Mouse (Mus musculus) thymus, postnatal 14 days (tissue): ENCODE measurements around the gene Tbcb.
"Not testable (repeated sequence)": the region's sequence is repeated elsewhere in the genome, so short reads cannot be mapped to it uniquely, and the experiment has no call there.

Experiments
- DNase-seq: peaks from one replicate; pipeline ENCODE4 v3.0.0; 2021

Tbcb gene

GRCm38 (mm10) chr7:30231669-30232454 lies at the start of gene Tbcb, which contains the start of gene Polr2i:
Tbcb (minus strand) TSS chr7:30232272.
Polr2i (plus strand) TSS chr7:30231948.
- DNase-seq = peak; percentile 96

DNA sequence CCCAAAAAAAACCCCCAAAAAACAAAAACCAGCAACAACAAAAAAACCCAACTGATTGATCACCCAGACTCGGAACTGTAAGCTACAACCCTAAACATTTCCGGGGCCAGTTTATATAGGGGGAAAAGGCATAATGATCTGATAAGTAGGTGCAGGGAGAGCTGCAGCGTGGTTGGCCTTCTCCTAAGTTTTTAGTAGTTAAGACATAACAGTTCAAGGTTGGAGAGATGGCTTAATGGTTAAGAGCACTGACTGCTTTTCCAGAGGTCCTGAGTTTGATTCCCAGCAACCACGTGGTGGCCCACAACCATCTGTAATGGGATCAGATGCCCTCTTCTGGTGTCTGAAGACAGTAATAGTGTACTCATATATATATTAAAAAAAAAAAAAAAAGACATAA lies 49.5 kb upstream of the Tbcb start:
- no peak for DNase-seq

- peak; percentile 78 for DNase-seq
Measured at GRCm38 (mm10) chr7:30280670-30281138, 48.6 kb upstream of the Tbcb start.

GRCm38 (mm10) chr7:30279951-30280669 lies 48.0 kb upstream of the Tbcb start, which contains the start of the genes Thap8 and Wdr62:
Thap8 (plus strand) TSS chr7:30280094.
Wdr62 (minus strand) TSS chr7:30280419.
- DNase-seq = peak; percentile 92

DNA sequence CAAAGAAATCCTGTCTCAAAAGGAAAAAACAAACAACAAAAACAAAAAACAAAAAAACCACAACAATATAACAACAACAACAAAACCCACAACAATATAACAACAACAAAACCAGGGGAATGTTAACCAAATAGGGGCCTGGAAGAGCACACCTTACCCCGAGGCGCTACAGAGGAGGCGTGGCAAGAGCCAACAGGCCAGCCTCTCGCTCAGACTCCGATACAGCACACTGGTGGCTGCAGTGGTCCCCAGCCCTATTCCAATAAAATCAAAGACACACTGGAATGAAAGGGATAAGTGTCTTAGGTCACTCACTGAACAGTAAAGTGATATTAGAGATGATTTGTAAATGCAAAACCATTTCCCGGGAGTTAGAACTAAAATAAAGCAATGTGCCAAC lies 47.5 kb upstream of the Tbcb start:
- DNase-seq = no peak

DNA sequence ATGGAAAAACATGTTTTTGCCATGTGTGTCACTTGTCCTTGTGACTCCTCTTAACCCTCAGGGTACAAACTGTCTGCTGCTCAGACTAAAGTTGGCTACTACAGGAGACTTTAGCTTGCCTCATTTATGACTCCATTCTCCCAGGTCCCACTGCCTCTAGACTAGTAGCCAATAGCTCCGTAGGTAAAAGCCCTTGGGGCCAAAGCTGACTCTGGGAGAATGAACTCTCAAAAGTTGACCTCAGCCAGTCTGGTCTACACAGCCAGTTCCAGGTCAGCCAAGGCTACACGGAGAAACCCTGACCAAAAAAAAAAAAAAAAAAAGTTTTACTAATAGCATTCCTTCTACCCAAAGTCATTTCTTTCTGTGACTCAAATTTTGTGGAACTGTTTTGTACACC lies 46.8 kb upstream of the Tbcb start:
- DNase-seq = no peak

- DNase-seq = no peak
Measured at GRCm38 (mm10) chr7:30274383-30274782, 42.3 kb upstream of the Tbcb start.

GRCm38 (mm10) chr7:30269641-30270040 lies 37.6 kb upstream of the Tbcb start:
- DNase-seq = no peak

DNA sequence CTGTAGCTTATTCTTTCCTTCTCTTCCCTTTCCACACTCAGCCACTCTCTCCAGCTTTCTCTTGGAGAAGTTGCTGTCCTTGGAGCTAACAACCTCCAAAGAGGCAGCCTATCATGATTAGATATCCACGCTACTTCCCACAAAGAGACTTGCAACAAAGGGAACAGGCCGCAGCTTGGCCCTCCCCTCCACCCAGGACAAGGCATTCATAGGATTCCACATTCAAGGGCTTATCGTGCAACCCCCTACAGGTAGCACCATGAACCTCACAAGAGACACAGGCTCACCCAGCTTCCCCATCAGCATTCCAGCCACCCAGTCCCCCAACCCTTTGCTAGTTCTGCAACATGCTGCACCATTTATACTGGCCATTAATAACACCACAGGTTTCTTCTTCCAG lies 34.7 kb upstream of the Tbcb start:
- DNase-seq = no peak

- no peak for DNase-seq
Measured at GRCm38 (mm10) chr7:30265935-30266334, 33.9 kb upstream of the Tbcb start.

- DNase-seq = no peak
Measured at GRCm38 (mm10) chr7:30265531-30265930, 33.5 kb upstream of the Tbcb start.

DNA sequence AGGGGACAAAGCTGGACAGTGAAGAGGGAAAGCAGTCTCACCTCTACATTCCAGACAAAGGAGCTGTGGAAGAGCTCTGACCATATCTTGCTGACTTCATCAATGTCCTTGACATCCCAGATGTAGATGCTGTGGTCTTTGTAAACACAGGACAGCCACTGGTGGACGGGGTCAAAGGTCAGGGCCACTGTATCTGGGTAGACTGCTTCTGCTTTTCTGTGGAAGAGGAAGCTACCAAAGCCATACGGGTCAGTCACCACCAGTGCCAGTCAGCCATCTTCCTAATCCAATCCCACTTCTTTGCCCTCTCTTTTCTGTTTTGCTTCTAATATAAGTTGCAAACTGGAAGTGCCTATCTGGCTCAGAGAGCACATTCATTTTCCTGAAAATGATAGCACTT lies 33.0 kb upstream of the Tbcb start:
- no peak for DNase-seq

DNA sequence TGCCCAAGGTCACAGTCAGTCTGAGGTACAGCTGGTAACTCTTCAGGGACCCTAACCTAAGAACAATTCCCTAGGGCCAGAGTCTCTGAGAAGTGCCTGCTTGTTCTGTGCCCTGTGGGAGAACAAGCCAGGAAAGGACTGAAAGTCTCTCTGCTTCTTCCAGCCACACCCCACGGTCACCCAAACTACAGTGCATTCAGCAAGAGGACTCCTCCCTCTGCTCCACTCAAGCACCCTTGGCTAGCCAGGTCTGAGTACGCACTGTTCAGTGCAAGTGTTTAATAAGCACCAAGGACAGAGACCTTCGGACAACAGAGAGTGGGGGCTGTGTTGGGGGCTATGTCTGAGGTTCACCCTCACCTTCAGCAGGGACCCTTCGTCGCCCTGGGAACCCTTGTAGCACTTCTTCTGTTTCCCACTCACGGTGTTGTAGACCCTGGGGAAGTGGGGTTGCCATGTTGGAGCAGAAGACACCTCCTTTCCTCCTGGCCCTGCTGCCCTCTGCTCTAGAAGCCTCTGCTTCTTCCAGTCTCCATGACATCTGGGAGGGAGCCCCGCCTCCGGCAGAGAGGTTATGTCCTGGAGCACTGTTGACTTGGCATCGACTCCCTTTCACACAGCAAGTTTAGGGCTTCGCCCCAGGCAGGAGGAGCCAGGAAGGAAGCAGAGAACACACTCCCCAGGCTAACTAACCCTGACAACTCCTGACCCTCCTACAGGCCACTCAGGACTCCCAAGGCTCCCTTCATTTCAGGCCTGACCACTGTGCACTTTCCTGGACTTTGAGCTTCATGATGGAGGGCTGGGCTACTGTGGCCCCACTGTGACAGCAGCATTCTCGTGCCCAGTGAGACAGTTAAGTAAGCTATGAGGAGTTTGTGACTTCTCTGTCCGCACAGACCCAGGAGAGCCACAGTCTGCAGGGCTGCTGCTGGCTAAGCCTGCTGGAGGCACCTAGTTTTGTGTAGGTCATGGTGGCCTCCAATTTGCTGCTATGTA lies 20.2 kb upstream of the Tbcb start:
- no peak for DNase-seq

- DNase-seq = not testable (repeated sequence)
Measured at GRCm38 (mm10) chr7:30237374-30237773, 5.3 kb upstream of the Tbcb start.

DNA sequence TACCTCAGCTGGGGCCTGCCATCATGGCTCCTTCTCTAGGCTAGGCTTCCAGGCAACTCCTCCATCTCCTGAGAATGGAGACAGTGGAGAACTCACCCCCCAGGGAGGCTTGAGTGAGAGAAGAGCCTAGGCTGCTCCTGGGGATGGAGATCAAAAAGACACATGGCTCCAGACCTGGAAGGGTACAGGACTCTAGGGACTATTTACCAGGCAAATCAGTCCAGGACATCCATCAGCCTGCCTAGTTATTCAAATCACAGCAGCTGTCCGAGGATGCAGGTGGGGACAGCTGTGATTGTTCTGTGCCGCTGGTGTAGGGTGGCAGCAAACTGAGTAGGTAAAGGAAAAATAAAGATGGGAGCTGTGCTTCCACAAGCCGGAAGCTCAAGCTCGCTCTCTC lies 3.6 kb upstream of the Tbcb start, which contains the start of gene Ovol3:
TSS of gene Ovol3 (minus strand) at position 101 of the 400 bp plus-strand sequence.
- DNase-seq = no peak

GRCm38 (mm10) chr7:30235091-30235490 lies 3.0 kb upstream of the Tbcb start:
- no peak for DNase-seq

- DNase-seq = no peak
Measured at GRCm38 (mm10) chr7:30234276-30234858, 2.3 kb upstream of the Tbcb start.

DNA sequence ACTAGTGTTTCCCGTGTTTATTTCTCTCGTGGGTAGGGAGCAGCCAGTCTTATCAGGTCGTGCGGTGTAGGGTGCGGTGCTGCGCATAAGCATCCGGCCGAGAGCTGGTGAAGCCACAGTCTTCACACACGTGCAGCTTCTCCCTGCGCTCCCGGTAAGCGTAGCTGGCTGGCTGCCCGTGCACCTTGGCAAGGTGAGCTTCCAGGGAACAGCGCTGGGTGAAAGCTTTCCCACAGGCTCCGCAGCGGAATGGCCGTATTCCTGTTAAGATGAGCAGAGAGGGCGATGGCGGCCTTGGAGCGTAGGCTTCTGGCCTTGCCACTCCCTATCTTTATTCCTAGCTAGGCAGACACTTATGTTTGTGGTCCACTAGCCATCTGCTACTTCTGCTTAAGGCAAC lies 1.3 kb upstream of the Tbcb start:
- no peak for DNase-seq

DNA sequence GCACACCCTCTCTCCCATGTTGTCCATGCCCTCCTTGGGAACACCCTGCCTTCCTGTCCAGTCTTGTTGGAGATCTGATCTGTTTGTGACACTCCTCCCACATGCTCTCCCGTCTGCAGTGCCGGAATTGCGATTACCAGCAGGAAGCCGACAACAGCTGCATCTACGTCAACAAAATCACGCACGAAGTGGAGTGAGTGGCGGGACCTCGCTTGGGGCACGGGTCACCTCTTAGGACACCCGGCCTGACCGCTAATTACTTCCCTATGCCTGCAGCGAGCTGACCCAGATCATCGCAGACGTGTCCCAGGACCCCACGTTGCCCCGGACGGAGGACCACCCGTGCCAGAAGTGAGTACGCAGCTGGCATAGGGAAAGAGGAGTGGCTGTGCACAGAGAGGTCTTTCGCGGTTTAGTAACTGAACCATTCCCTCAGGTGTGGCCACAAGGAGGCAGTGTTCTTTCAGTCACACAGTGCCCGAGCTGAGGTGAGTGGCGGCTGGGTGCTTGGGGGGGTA lies 618 bp upstream of the Tbcb start:
- DNase-seq = peak; percentile 69

DNA sequence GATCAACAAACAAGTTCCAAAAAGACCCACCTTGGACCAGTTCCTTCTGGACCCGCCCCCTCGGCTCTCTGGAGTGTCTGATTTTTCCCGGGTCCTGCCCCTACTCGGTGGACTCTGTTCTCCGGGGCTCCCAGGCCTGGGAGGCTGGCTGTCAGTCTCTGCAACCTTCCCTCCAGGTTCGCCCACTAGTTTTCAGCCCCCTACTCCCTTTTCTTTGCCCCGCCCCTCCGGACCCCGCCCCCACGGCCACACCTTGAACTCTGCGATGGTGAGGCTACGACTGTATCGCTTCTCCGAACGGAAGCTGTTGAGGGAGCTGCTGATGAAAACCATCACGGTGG lies 774 bp downstream of the Tbcb start:
- DNase-seq = no peak

DNA sequence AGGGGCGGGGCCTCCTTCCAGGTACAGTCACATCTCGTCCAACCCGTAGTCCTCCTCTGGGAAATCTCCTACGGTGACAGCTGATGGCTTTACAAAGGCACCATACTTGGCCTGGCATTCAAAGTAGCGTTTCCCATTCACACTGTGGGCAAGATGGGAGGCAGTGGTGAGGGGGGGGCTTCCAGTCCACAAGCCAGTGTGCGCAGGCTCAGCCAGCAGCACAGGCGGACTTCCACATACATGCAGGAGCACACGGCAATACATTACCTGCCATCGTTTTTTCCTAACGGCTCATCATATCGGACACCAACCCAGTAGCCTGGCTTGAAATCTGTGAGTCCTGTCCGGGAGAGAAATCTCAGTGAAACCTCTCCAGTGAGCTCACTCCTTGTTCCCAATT lies 7.9 kb downstream of the Tbcb start:
- no peak for DNase-seq

GRCm38 (mm10) chr7:30222205-30222604 lies 9.9 kb downstream of the Tbcb start:
- no peak for DNase-seq
